Mouse (Mus musculus): ENCODE measurements around the gene Tbc1d9. TPM values are rescaled to one million over a fixed set of nuclear protein-coding genes. Genes with fewer than 3 reads are reported as not detected.

Gene Tbc1d9
- total and polyA plus RNA-seq, 2 experiments from 2014 or later: 17.1 to 107 TPM

DNA sequence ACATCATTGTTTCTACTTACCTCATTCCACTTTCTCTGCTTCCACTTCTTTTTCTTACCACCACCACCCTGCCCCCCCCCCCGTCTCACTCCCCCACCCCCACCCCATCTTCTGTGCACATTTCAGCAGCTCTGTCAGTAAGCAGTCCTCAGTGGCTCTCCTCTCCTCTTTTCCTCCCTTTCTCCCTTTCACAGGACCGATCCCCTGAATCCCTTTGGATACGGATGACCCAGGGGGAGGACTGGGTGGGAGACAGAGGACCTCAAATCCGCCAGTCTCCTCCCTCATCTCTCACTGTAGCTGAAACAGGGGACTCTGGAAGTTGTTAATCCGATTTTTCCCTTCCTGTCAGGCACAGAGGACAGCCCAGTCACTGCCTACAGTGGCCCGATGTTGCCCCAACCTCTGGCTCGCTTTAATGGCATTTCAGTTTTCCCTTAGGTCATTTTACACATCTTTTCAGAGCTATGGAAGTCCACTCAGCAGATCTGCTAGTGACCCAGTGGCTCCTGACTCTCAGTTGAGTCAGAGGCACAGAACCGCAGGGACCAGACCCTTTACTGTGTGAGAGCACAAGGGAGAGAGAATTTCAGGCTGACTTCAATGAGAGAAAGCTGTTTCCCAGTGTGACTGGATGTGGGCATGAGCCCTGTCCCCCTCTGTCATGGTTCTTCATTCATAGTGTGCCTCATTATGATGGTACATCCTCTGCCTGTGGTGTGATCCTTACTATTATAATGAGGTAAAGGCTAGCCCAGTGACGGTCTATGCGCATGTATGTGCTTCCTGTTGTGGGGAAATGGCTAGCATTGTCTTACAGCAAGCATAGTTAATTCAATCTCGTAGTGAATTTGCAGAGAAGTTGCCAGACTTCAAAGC lies 12.4 kb downstream of the Tbc1d9 start:
- no peak for DNase-seq

DNA sequence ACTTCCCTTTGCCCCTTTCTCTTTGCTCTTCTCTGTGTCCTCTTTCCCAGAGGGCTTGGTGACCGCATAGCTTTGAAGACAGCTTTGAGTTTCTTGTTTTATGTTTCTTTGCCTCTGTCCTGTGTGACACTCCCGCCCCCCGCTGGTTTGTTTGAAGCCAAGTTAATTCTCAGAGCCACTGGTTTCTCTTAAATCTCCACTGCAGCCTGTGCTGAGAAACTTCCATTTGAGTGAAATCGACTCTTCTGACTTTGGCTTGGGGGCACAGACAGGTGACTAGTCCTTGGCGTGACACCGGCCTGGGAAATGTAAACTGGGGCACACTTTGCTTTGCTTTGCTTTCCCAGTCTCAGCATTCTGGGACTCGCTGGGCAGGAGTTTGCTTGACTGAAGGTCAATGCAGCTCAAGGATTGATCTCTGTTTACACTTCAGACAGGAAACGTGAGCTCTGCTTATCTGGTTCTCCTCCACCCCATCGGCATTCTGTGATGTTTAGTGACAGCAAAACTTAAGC lies 13.1 kb downstream of the Tbc1d9 start:
- Histone ChIP-seq H3K36me3 (ENCODE audit: insufficient read depth) (no peaks in the 10 kb centered on the region), H3K9me3 (ENCODE audit: low read length) (no peaks in the 10 kb centered on the region), H3K9ac (no peak overlapping the region), H3K27ac (ENCODE audit: low read depth, low read length) (no peak overlapping the region), H3K4me1 (ENCODE audit: insufficient read depth) (no peaks in the 10 kb centered on the region), H3K27me3 (ENCODE audit: insufficient read depth, low read length) (no peaks in the 10 kb centered on the region), H3K4me3 (ENCODE audit: low read depth, low read length) (no peak overlapping the region), H3K4me2 (ENCODE audit: low read depth) (no peak overlapping the region)
- no peak for DNase-seq
- peak; percentile 42; the same call in 1 of the 2 replicates for ATAC-seq
- WGBS: 15% methylated on average over 9 of the region's 9 CpGs
- no peak for TF ChIP-seq CTCF (IDR thresholded peaks at IDR 0.05; ENCODE audit: low read depth)

More for the DNA sequence above, 12.4 kb downstream of the Tbc1d9 start:
- ATAC-seq: peak; percentile 17; the same call in 1 of the 2 replicates
- 27% methylated on average over 11 of the region's 11 CpGs for WGBS
- no peak overlapping the region for H3K4me2 ChIP-seq (ENCODE audit: low read depth)
- no peaks in the 10 kb centered on the region for H3K36me3 ChIP-seq (ENCODE audit: insufficient read depth)
- no peak overlapping the region for H3K4me3 ChIP-seq (ENCODE audit: low read depth, low read length)
- no peak overlapping the region for H3K9ac ChIP-seq
- no peak overlapping the region for H3K27ac ChIP-seq (ENCODE audit: low read depth, low read length)
- H3K27me3 ChIP-seq (ENCODE audit: insufficient read depth, low read length): no peaks in the 10 kb centered on the region
- H3K4me1 ChIP-seq (ENCODE audit: insufficient read depth): no peaks in the 10 kb centered on the region
- no peaks in the 10 kb centered on the region for H3K9me3 ChIP-seq (ENCODE audit: low read length)
- TF ChIP-seq CTCF (IDR thresholded peaks at IDR 0.05; ENCODE audit: low read depth): no peak

DNA sequence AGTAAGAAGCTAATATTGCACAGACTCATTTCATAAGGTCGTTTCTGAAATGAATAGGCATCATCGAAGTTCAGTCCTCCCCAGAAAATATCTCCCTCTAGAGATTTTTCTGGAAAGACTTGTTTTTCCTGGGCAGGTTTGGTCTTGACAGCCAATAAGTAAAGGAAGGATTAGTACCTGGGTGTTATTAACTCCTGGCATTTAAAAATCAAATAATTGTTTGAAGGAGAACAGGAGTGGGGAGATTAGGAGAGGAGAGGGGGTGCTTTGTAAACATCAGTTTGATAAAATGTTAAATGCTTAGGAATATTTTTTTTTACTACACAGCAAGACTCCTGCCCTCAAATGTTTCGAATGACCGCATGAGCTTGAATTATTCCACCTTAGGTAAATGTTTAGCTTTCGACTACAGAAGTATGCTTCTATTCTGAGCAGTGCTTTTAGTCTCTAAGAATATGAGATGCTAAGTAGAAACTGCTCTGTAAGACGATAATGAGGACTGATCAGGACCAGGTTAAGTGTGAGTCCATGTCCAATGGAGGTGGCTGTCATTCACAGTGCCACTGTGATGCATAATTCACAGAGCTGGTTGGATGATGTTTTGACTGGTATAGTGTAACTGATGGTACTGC lies 16.8 kb downstream of the Tbc1d9 start:
- no peak overlapping the region for H3K4me2 ChIP-seq (ENCODE audit: low read depth)
- H3K4me3 ChIP-seq (ENCODE audit: low read depth, low read length): no peak overlapping the region
- ATAC-seq (no peak), DNase-seq (no peak)
- TF ChIP-seq CTCF (IDR thresholded peaks at IDR 0.05; ENCODE audit: low read depth): no peak
- no peak overlapping the region for H3K27ac ChIP-seq (ENCODE audit: low read depth, low read length)
- H3K27me3 ChIP-seq (ENCODE audit: insufficient read depth, low read length): no peaks in the 10 kb centered on the region
- 0 out of 2 replicates have a peak, but pooled peaks cover 2% of the 10 kb centered on the region for H3K4me1 ChIP-seq (ENCODE audit: insufficient read depth)
- no peaks in the 10 kb centered on the region for H3K36me3 ChIP-seq (ENCODE audit: insufficient read depth)
- H3K9me3 ChIP-seq (ENCODE audit: low read length): no peaks in the 10 kb centered on the region
- 74% methylated on average over 6 of the region's 6 CpGs for WGBS
- no peak overlapping the region for H3K9ac ChIP-seq

DNA sequence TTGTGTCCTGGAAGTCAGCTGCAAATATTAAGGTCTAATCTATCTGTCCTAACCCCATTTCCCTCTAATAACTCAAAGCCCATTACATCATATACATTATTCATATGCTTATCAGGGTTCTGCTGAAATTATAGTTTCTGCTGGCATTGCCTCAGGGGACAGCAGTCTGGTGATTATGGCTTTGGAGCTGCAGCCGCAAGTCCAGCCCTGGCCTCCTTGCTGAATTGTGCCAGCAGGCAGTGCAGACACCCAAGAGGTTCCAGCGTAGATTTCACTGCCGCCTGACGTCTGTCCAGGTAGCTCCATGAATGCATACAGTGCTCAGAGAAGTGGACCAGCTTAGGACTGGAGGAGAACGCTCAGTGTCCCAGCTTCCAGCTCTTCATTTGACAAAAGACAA lies 17.6 kb downstream of the Tbc1d9 start:
- H3K9me3 ChIP-seq (ENCODE audit: low read length): no peaks in the 10 kb centered on the region
- H3K27me3 ChIP-seq (ENCODE audit: insufficient read depth, low read length): no peaks in the 10 kb centered on the region
- no peak overlapping the region for H3K27ac ChIP-seq (ENCODE audit: low read depth, low read length)
- H3K4me3 ChIP-seq (ENCODE audit: low read depth, low read length): no peak overlapping the region
- H3K9ac ChIP-seq: no peak overlapping the region
- no peak for ATAC-seq
- no peak for DNase-seq
- no peak overlapping the region for H3K4me2 ChIP-seq (ENCODE audit: low read depth)
- no peaks in the 10 kb centered on the region for H3K36me3 ChIP-seq (ENCODE audit: insufficient read depth)
- no peak for TF ChIP-seq CTCF (IDR thresholded peaks at IDR 0.05; ENCODE audit: low read depth)
- WGBS: 73% methylated on average over 5 of the region's 5 CpGs
- 0 out of 2 replicates have a peak, but pooled peaks cover 2% of the 10 kb centered on the region for H3K4me1 ChIP-seq (ENCODE audit: insufficient read depth)

DNA sequence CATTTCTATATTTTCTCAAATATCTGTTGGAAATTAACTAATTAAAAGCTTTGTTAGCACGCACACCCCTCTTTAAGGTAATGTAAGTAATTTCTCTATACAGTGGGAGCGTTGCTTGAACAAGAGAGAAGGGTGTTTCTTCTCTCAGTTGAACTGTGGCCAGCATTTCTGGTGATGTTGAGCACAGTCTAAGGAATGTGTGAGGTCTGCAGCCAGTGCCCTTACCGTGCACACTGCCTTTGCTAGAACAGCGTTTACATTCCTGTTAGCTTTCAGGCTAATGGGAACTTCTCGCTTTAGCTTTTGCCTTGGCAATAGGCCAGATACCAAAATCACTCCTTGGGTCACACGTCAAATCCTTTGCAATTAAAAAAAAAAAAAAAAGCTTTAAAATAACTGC lies 21.2 kb downstream of the Tbc1d9 start:
- H3K4me3 ChIP-seq (ENCODE audit: low read depth, low read length): no peak overlapping the region
- no peak for TF ChIP-seq CTCF (IDR thresholded peaks at IDR 0.05; ENCODE audit: low read depth)
- no peak overlapping the region for H3K4me2 ChIP-seq (ENCODE audit: low read depth)
- H3K9me3 ChIP-seq (ENCODE audit: low read length): no peaks in the 10 kb centered on the region
- no peak overlapping the region for H3K27ac ChIP-seq (ENCODE audit: low read depth, low read length)
- no peaks in the 10 kb centered on the region for H3K27me3 ChIP-seq (ENCODE audit: insufficient read depth, low read length)
- WGBS: 41% methylated on average over 6 of the region's 6 CpGs
- H3K9ac ChIP-seq: no peak overlapping the region
- ATAC-seq (no peak), DNase-seq (no peak)
- H3K36me3 ChIP-seq (ENCODE audit: insufficient read depth): no peaks in the 10 kb centered on the region
- 0 out of 2 replicates have a peak, but pooled peaks cover 2% of the 10 kb centered on the region for H3K4me1 ChIP-seq (ENCODE audit: insufficient read depth)

DNA sequence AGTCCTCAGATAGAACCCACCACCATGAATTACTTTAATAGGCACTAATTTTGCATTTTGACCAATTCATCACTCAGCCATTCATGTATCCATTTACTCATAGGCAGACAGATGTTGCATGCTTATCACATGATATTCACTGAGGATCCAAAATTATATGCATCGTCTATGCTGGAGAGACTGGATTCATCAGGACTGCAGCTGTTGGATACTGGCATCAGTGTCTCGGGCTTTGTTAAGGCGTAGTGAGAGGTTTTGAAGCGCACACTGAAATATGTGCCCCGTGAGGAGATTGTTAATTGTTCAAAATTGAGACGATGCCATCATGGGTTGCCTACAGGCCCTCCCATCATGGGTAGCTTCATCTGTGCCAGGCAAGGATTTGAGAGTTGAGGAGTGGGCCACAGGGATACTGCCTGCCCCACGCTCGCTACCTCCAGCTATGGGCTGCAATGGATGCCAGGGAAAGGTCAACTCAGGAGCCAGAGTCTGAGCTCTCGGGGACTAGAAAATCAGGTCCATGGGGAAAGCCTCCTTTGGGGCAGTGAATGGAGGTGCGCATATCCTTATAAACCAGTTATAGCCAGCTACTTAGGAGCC lies 22.3 kb downstream of the Tbc1d9 start:
- ATAC-seq (peak; percentile 91), DNase-seq (peak; percentile 52)
- Histone ChIP-seq H3K27me3 (ENCODE audit: insufficient read depth, low read length) (no peaks in the 10 kb centered on the region), H3K36me3 (ENCODE audit: insufficient read depth) (no peaks in the 10 kb centered on the region), H3K9ac (no peak overlapping the region), H3K27ac (ENCODE audit: low read depth, low read length) (peak overlapping the region; percentile 67; the same call in 1 of the 2 replicates), H3K9me3 (ENCODE audit: low read length) (no peaks in the 10 kb centered on the region), H3K4me3 (ENCODE audit: low read depth, low read length) (no peak overlapping the region), H3K4me2 (ENCODE audit: low read depth) (no peak overlapping the region), H3K4me1 (ENCODE audit: insufficient read depth) (0 out of 2 replicates have a peak, but pooled peaks cover 2% of the 10 kb centered on the region)
- no peak for TF ChIP-seq CTCF (IDR thresholded peaks at IDR 0.05; ENCODE audit: low read depth)
- 75% methylated on average over 10 of the region's 10 CpGs for WGBS
